Mouse (Mus musculus) neutrophil, adult 65 days (primary cell): ENCODE measurements around the gene Hacd2. TPM values are rescaled to one million over a fixed set of nuclear protein-coding genes. Genes with fewer than 3 reads are reported as not detected.

Source experiments
- total RNA-seq: library from RNA; stranded (reverse); gene quantifications from 2 replicates; pipeline ENCODE4 v1.2.4, GENCODE M21; 2023

Gene Hacd2
- total RNA-seq, result 42.8 and 44.5 TPM in 2 replicates

GRCm38 (mm10) chr16:35022242-35023137, at the start of gene Hacd2:
Gene Hacd2 (plus strand): TSS chr16:35022428.

GRCm38 (mm10) chr16:35154641-35155390, 132.6 kb downstream of the Hacd2 start, which contains the start of gene Adcy5:
Gene Adcy5 (plus strand): TSS chr16:35154877.

Other genes starting within 250 kb of the Hacd2 start
- 0.28 TPM in 1 of 2 replicates, not detected in the other for gene Adcy5, start 132.4 kb downstream of the Hacd2 start, total RNA-seq